Mouse (Mus musculus) frontal cortex, adult 2 months (tissue): ENCODE measurements around the gene Macrod2. TPM values are rescaled to one million over a fixed set of nuclear protein-coding genes. Genes with fewer than 3 reads are reported as not detected.

ENCODE experiments used
- DNase-seq, 2 experiments: peaks; one replicate each; pipeline ENCODE4 v3.0.0; 2022; ENCODE audit warnings: low spot score in 1 of 2; ENCODE audit errors: extremely low spot score in 1 of 2
- polyA plus RNA-seq: library from polyadenylated mRNA; depleted of rRNA; stranded (reverse); fragments of >200 nt; gene quantifications from 2 replicates; pipeline ENCODE4 v1.2.3, GENCODE M21; 2012

Gene Macrod2
- polyA plus RNA-seq, 1 experiment = 25.6 TPM

- DNase-seq = no peak
These were observed 1176.3 kb downstream of the Macrod2 start for GRCm38 (mm10) chr2:141571360-141571759.

- DNase-seq = no peak
These were observed 1183.1 kb downstream of the Macrod2 start for GRCm38 (mm10) chr2:141578206-141578605.

DNA sequence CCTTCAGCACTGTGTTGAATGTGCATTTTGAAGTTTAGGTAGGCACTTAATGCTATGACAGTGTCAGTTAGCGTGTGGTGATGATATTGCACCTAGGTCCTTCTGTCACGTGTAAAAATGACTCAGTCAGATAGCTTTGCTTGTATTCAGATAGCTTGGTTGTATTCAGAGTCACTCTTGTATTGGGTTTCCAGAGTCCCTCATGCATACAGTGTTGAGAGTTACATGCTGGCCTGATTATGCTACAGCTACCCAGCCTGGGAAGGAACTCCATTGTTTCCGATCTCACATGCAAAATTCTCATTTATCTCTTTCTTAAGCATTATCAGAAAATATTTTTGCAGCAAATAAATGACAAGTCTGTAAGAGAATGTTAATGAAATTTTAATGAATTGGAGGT, 1187.3 kb downstream of the Macrod2 start:
- no peak for DNase-seq

- no peak for DNase-seq
These were observed 1187.8 kb downstream of the Macrod2 start for GRCm38 (mm10) chr2:141582933-141583332.

- DNase-seq = peak; percentile 68 to 81
These were observed 1192.2 kb downstream of the Macrod2 start for GRCm38 (mm10) chr2:141587290-141587689.

DNA sequence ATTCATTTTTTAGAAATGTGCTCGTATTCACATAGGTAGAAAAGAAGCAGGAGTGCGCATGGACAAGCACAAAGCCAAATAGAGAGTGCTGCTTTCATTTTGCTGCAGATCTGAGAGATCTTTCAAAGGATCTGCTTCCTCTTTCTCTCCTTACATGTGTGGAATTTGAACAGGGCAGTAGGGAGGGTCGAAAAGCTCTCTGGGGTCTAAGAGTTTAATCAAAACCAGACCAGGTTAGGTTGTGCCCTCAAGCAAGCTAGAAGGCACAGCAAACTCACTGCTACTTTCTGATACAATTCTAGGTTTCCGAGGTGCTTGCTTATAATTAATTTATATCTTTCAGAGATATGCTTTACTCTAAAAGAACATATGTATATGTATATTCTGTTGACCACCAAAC, 1196.2 kb downstream of the Macrod2 start:
- no peak for DNase-seq

GRCm38 (mm10) chr2:141594811-141595210, 1199.7 kb downstream of the Macrod2 start:
- no peak for DNase-seq

- DNase-seq = no peak
These were observed 1222.6 kb downstream of the Macrod2 start for GRCm38 (mm10) chr2:141617721-141618120.

- peak in 1 of 2 experiments; percentile 44 for DNase-seq
These were observed 1223.1 kb downstream of the Macrod2 start for GRCm38 (mm10) chr2:141618257-141618656.

- DNase-seq = no peak
These were observed 1268.9 kb downstream of the Macrod2 start for GRCm38 (mm10) chr2:141664051-141664450.

DNA sequence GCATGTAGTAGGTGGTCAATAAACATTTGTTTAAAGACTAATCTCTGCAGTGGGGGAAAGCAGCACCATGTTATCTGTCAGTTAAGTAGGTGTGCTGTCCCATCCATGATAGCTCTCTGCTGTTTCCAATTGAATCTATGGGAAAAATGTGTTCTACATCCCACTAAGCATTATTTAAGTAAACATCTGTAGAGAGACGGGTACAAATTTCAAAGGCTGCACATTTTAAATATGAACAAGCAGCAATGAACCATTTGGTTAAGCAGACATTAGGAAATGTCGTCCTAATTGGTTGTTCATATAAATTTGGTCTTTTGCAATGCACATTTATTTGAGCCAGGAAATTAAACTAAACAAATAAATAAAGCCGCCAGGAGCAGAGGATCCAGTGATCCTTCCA, 1277.7 kb downstream of the Macrod2 start:
- no peak for DNase-seq

- DNase-seq = no peak
These were observed 1278.3 kb downstream of the Macrod2 start for GRCm38 (mm10) chr2:141673405-141673804.

- DNase-seq = no peak
These were observed 1302.4 kb downstream of the Macrod2 start for GRCm38 (mm10) chr2:141697541-141697940.

GRCm38 (mm10) chr2:141698320-141698719, 1303.2 kb downstream of the Macrod2 start:
- no peak for DNase-seq

DNA sequence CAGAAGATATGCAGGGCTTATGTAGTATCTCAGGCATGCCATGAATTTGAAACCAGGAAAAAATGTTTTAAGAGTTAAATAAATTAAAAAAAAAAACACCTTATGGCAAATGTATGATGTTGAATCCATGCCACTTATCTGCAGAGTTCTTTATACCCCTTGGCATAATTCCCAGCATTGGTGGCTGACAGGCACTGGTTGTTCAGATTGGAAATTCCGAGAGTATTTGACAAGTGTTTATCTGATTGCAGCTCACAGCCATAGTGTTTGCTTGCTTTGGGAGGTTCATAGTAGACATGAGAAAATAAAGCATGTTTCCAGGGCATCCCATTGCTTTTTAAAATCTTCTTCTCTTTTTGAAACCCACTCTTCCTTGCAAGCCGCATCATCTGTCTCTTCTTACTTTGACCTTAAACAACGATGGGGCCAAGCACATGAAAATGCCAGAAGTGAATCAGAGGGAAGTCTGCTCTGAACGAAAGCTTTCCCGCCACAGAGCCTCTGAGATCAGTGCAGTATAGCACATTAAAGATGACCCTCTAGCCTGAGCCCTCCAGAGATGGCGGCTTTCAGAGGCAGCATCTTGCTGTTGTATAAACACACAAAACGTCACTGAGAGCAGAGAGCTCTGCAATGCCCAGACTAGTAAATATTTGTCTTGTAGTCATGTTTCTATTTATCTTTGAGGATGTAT, 1305.8 kb downstream of the Macrod2 start:
- no peak for DNase-seq

GRCm38 (mm10) chr2:141711785-141712184, 1316.7 kb downstream of the Macrod2 start:
- no peak for DNase-seq

DNA sequence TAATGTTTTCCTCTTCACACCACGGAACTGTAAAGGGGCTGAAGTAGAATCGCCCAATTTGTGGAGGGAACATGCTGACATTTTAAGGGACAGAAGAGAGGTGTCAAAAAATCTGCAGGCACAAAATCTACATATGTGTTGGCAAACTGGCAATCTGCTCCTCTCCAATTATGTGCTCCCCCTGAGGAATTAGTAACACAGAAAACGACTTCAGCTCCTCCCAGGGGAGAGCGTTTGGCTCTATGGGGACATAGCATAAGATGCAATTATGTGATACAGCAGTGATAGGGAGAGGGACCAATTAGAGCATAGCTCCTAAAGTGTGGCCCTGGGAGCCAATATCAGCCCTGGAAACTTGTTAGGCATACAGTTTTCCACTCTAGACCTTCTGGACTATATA, 1317.2 kb downstream of the Macrod2 start:
- DNase-seq = no peak

DNA sequence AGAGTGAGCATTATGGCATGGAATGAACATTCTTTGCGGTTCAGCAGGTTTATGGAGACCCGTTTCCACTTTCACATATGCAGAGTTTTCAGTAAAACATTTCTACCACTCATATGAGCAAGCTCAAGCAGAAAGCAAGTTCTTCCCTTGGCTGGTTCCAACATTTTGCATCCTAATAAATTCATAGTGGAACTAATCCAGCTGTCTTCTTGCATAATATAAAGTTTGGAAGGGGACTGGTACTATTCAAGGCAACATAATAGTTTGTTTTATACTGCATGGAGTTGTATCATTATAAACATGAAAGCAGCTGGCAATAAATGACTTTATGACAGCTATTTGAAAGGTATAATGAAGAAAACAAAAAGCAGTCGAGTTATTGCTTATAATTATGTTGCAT, 1320.0 kb downstream of the Macrod2 start:
- DNase-seq = no peak

GRCm38 (mm10) chr2:141722531-141722930, 1327.4 kb downstream of the Macrod2 start:
- DNase-seq = no peak

DNA sequence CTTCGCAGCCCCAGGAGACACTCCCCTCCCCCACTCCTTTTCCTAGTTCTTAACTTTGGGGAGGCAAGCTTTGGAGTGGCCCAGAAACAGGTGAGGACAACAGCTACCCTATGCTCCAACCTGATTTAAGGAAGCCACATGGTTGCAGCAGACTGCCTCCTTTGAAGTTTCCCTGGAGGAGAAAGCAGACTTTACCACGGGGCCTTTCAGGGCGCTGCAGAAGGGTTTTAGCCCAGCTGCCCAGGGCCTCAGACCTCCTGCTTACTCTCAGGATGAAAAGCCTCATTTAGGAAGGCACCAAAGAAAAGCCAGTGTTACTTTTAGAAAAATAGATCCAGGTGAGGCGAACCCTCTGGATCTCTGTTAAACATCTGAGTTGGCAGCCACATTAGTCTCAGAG, 1333.9 kb downstream of the Macrod2 start:
- DNase-seq = no peak

- peak; percentile 11 to 41 for DNase-seq
These were observed 1341.8 kb downstream of the Macrod2 start for GRCm38 (mm10) chr2:141736685-141737456.

- DNase-seq = no peak
These were observed 1343.6 kb downstream of the Macrod2 start for GRCm38 (mm10) chr2:141738702-141739101.
